Mouse (Mus musculus): ENCODE measurements around the gene Zbtb7b. TPM values are rescaled to one million over a fixed set of nuclear protein-coding genes. Genes with fewer than 3 reads are reported as not detected.

The Zbtb7b gene
- polyA plus RNA-seq, 1 experiment: 64.9 TPM

DNA sequence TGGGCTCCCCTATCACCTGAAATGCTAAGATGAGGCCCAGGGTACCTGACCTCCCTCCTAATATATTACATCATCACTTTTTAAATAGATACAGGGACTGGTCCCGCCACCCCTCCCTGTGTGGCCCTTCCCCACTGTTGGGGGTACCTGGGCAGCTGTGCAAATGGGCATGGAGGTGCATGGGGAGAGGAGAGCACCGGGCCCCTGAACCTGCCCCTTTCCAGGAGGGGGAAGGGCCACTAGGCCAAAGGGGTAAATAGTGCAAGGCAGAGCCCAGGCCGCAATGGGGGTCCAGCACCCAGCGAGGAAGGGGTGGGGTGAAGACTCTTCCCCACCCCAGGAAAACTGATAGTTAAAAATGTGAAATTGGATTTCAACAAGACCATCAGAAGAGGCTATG lies 16.7 kb downstream of the Zbtb7b start:
- Histone ChIP-seq H3K4me1 (replicated peaks; ENCODE audit: control insufficient read depth, insufficient read depth, low read length) (peaks cover 33% of the 10 kb centered on the region), H3K4me3 (ENCODE audit: control insufficient read depth, insufficient read depth, low read length) (no peak overlapping the region), H3K27ac (ENCODE audit: control insufficient read depth, insufficient read depth, low read length) (no peak overlapping the region), H3K27me3 (ENCODE audit: control insufficient read depth, insufficient read depth, low read length) (no peaks in the 10 kb centered on the region; the same call in 1 of the 2 replicates), H3K36me3 (ENCODE audit: control insufficient read depth, insufficient read depth, low read length) (no peaks in the 10 kb centered on the region)
- WGBS: 85% methylated on average over 4 of the region's 4 CpGs
- DNase-seq: no peak
- TF ChIP-seq POLR2A (IDR thresholded peaks at IDR 0.05; ENCODE audit: control insufficient read depth, extremely low read depth, insufficient read depth, low read length, poor library complexity) (no peak), CTCF (IDR thresholded peaks at IDR 0.05; ENCODE audit: borderline replicate concordance, control insufficient read depth, extremely low read depth, insufficient read depth, low read length, poor library complexity) (no peak)

- TF ChIP-seq POLR2A (IDR thresholded peaks at IDR 0.05; ENCODE audit: control insufficient read depth, extremely low read depth, insufficient read depth, low read length, poor library complexity) (no peak), CTCF (IDR thresholded peaks at IDR 0.05; ENCODE audit: borderline replicate concordance, control insufficient read depth, extremely low read depth, insufficient read depth, low read length, poor library complexity) (no peak)
- 65% methylated on average over 5 of the region's 5 CpGs for WGBS
- no peak for DNase-seq
Observed at GRCm38 (mm10) chr3:89373581-89374231, 20.9 kb downstream of the Zbtb7b start.

DNA sequence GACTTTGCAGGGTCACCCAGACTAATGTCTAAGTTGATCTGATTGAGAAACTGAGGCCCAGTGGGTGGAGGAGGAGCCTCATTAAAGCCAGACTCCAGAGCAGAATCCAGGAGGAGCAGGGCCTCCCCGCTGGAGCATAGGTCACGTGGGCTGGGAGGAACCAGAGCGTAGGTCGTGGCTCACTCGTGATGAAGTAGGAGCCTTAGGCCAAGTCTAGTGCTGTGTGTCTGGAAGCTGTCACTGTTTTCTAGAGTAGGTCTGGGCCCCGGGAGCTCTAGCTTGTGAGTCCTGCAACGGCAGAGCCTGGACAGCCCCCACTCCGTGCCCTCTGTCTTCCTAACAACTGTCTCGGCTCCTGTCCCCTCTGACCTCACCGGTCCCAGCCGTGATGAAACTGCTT lies 27.2 kb downstream of the Zbtb7b start:
- WGBS: 86% methylated on average over 11 of the region's 11 CpGs
- no peak for DNase-seq

More at GRCm38 (mm10) chr3:89373581-89374231, 20.9 kb downstream of the Zbtb7b start:
- Histone ChIP-seq H3K27ac (ENCODE audit: control insufficient read depth, insufficient read depth, low read length) (no peak overlapping the region), H3K4me3 (ENCODE audit: control insufficient read depth, insufficient read depth, low read length) (no peak overlapping the region), H3K27me3 (ENCODE audit: control insufficient read depth, insufficient read depth, low read length) (no peaks in the 10 kb centered on the region; the same call in 1 of the 2 replicates), H3K36me3 (ENCODE audit: control insufficient read depth, insufficient read depth, low read length) (no peaks in the 10 kb centered on the region), H3K4me1 (replicated peaks; ENCODE audit: control insufficient read depth, insufficient read depth, low read length) (peaks cover 9% of the 10 kb centered on the region)

GRCm38 (mm10) chr3:89365486-89366414 lies 28.8 kb downstream of the Zbtb7b start:
- TF ChIP-seq POLR2A (IDR thresholded peaks at IDR 0.05; ENCODE audit: control insufficient read depth, extremely low read depth, insufficient read depth, low read length, poor library complexity): no peak
- no peak for TF ChIP-seq CTCF (IDR thresholded peaks at IDR 0.05; ENCODE audit: borderline replicate concordance, control insufficient read depth, extremely low read depth, insufficient read depth, low read length, poor library complexity)
- 94% methylated on average over 20 of the region's 20 CpGs for WGBS
- no peak for DNase-seq
- H3K4me1 ChIP-seq (replicated peaks; ENCODE audit: control insufficient read depth, insufficient read depth, low read length): no peaks in the 10 kb centered on the region
- no peak overlapping the region for H3K4me3 ChIP-seq (ENCODE audit: control insufficient read depth, insufficient read depth, low read length)
- H3K27me3 ChIP-seq (ENCODE audit: control insufficient read depth, insufficient read depth, low read length): no peaks in the 10 kb centered on the region
- no peak overlapping the region for H3K27ac ChIP-seq (ENCODE audit: control insufficient read depth, insufficient read depth, low read length)
- no peaks in the 10 kb centered on the region for H3K36me3 ChIP-seq (ENCODE audit: control insufficient read depth, insufficient read depth, low read length)

More for the DNA sequence above, 27.2 kb downstream of the Zbtb7b start:
- Histone ChIP-seq H3K4me1 (replicated peaks; ENCODE audit: control insufficient read depth, insufficient read depth, low read length) (no peaks in the 10 kb centered on the region), H3K4me3 (ENCODE audit: control insufficient read depth, insufficient read depth, low read length) (no peak overlapping the region), H3K27me3 (ENCODE audit: control insufficient read depth, insufficient read depth, low read length) (no peaks in the 10 kb centered on the region), H3K27ac (ENCODE audit: control insufficient read depth, insufficient read depth, low read length) (no peak overlapping the region), H3K36me3 (ENCODE audit: control insufficient read depth, insufficient read depth, low read length) (no peaks in the 10 kb centered on the region)
- TF ChIP-seq POLR2A (IDR thresholded peaks at IDR 0.05; ENCODE audit: control insufficient read depth, extremely low read depth, insufficient read depth, low read length, poor library complexity) (no peak), CTCF (IDR thresholded peaks at IDR 0.05; ENCODE audit: borderline replicate concordance, control insufficient read depth, extremely low read depth, insufficient read depth, low read length, poor library complexity) (no peak)

DNA sequence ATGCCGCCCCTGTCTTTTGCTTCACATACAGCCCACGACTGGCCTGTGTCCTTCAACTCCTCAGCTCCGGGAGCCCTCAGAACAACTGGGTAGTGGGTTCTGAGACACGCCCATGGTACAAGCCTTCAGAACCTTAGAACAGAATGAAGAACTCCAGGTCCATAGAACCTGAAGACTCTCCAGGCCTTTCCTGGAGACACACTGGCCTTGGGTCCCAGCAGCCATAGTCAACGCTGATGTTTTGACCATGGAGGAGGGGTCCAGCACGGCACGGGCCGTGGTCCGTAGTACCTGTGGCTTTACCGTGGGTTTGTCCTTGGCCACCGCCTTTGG lies 29.5 kb downstream of the Zbtb7b start, which contains the start of gene Dcst1:
Gene Dcst1, minus strand, starts transcription at position 101 of the 333 bp plus-strand sequence.
- Histone ChIP-seq H3K4me3 (ENCODE audit: control insufficient read depth, insufficient read depth, low read length) (no peak within 1 kb of the TSS), H3K36me3 (ENCODE audit: control insufficient read depth, insufficient read depth, low read length) (no peaks in the 10 kb centered on the region), H3K27me3 (ENCODE audit: control insufficient read depth, insufficient read depth, low read length) (no peaks in the 10 kb centered on the region), H3K4me1 (replicated peaks; ENCODE audit: control insufficient read depth, insufficient read depth, low read length) (no peaks in the 10 kb centered on the region), H3K27ac (ENCODE audit: control insufficient read depth, insufficient read depth, low read length) (no peak within 1 kb of the TSS)
- 95% methylated on average over 11 of the region's 11 CpGs for WGBS
- no peak for DNase-seq
- TF ChIP-seq POLR2A (IDR thresholded peaks at IDR 0.05; ENCODE audit: control insufficient read depth, extremely low read depth, insufficient read depth, low read length, poor library complexity) (no peak), CTCF (IDR thresholded peaks at IDR 0.05; ENCODE audit: borderline replicate concordance, control insufficient read depth, extremely low read depth, insufficient read depth, low read length, poor library complexity) (no peak)

DNA sequence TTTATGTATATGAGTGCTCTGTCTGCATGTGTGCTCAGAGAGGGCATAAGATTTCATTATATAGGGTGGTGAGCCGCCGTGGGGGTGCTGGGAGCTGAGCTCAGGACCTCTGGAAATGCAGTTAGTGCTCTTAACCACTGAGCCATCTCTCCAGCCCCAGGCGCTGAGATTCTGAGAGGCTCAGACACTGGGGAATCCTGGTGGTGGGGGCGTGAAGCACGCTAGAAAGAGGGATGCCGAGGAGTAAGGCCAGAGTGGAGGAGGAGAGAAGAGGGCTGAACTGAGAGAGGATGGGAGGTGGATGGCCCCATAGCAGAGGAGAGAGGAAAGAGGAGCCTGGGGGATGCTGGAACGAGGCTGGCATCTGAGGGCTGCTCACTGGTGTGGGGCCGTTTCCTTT lies 29.9 kb downstream of the Zbtb7b start:
- Histone ChIP-seq H3K27me3 (ENCODE audit: control insufficient read depth, insufficient read depth, low read length) (no peaks in the 10 kb centered on the region), H3K27ac (ENCODE audit: control insufficient read depth, insufficient read depth, low read length) (no peak overlapping the region), H3K4me1 (replicated peaks; ENCODE audit: control insufficient read depth, insufficient read depth, low read length) (no peaks in the 10 kb centered on the region), H3K36me3 (ENCODE audit: control insufficient read depth, insufficient read depth, low read length) (no peaks in the 10 kb centered on the region), H3K4me3 (ENCODE audit: control insufficient read depth, insufficient read depth, low read length) (no peak overlapping the region)
- TF ChIP-seq POLR2A (IDR thresholded peaks at IDR 0.05; ENCODE audit: control insufficient read depth, extremely low read depth, insufficient read depth, low read length, poor library complexity): no peak
- TF ChIP-seq CTCF (IDR thresholded peaks at IDR 0.05; ENCODE audit: borderline replicate concordance, control insufficient read depth, extremely low read depth, insufficient read depth, low read length, poor library complexity): no peak
- DNase-seq: no peak
- 94% methylated on average over 8 of the region's 8 CpGs for WGBS

Measured in thymus, adult 2 months (tissue).